Mouse (Mus musculus): ENCODE measurements around the gene Hist1h1d.
"Not testable (repeated sequence)": the region's sequence is repeated elsewhere in the genome, so short reads cannot be mapped to it uniquely, and the experiment has no call there.

The Hist1h1d gene

DNA sequence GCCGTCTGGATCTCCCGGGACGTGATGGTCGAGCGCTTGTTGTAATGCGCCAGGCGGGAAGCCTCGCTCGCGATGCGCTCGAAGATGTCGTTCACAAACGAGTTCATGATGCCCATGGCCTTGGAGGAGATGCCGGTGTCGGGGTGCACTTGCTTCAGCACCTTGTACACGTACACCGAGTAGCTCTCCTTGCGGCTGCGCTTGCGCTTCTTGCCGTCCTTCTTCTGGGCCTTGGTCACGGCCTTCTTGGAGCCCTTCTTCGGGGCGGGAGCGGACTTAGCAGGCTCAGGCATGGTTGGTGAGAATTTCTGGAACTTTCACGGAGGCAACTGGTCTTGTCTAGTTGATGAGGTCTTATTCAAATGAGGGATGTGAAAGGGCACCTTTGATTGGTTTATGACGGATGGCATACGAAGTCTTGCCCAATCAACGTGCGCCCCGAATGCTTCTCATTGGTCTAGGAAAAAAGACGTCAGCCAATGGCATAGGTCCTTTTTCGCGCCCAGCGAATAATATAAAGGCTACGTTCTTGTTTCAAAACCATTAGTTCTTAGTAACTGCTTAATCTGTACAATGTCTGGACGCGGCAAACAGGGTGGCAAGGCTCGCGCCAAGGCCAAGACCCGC lies 20.9 kb downstream of the Hist1h1d start, which contains the start of the genes Hist1h2bf and Hist1h2ad:
Hist1h2bf (minus strand) TSS at position 299 of the 627 bp plus-strand sequence.
Hist1h2ad (plus strand) TSS at position 484 of the 627 bp plus-strand sequence.
- DNase-seq = peak; percentile 83 to 90

DNA sequence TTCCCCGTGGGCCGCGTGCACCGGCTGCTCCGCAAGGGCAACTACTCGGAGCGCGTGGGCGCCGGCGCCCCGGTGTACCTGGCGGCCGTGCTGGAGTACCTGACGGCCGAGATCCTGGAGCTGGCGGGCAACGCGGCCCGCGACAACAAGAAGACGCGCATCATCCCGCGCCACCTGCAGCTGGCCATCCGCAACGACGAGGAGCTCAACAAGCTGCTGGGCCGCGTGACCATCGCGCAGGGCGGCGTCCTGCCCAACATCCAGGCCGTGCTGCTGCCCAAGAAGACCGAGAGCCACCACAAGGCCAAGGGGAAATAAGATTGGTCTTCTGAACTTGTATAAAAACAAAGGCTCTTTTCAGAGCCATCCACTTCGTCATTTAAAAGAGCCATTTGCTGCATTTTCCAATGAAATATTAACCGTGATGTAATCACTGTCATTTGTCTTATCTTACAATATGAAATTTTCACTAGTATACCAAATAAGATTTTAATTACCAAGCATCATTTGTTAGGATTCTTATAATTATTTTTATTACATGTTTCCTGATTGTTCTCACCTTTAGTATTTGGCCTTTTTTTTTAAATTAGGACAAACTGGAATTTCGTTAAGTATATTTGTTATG lies 21.6 kb downstream of the Hist1h1d start:
- DNase-seq = not testable (repeated sequence)

GRCm38 (mm10) chr13:23575271-23575851 lies 22.3 kb downstream of the Hist1h1d start, which contains the start of gene Hist1h3d:
Hist1h3d (plus strand) TSS chr13:23575763.
- DNase-seq = peak in 1 of 2 experiments; percentile 34

DNA sequence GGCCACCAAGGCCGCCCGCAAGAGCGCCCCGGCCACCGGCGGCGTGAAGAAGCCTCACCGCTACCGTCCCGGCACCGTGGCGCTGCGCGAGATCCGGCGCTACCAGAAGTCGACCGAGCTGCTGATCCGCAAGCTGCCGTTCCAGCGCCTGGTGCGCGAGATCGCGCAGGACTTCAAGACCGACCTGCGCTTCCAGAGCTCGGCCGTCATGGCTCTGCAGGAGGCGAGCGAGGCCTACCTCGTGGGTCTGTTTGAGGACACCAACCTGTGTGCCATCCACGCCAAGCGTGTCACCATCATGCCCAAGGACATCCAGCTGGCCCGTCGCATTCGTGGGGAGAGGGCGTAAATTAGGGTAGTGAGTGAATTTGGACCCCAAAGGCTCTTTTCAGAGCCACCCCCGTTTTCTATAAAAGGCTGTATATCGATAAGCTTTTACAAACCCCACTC lies 22.8 kb downstream of the Hist1h1d start:
- DNase-seq = peak in 1 of 2 experiments; percentile 42

DNA sequence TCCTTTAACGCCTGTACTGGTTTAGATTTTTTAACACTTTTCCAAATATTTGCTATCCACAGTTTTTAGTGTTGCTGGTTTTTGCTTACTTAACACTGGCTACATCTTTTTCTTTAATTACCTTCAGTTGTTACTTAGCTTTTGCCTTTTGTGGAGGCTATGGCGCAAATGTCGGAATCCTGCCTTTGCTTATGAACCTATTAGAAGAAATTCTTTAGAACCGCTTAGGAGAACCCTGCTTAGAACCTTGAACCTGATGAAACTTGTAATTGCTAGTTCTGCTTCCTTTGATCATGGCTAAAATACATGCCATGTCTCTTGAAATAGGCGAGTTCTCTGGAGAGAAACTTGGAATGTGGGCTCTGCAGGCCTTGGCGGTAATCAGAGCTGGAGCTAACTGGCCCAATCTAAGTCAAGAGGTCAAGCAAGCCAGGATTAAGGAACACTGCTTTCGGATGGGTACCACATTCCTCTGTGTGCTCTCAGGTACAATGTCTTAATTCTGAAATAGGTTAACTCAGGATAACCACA lies 23.4 kb downstream of the Hist1h1d start:
- no peak for DNase-seq

DNA sequence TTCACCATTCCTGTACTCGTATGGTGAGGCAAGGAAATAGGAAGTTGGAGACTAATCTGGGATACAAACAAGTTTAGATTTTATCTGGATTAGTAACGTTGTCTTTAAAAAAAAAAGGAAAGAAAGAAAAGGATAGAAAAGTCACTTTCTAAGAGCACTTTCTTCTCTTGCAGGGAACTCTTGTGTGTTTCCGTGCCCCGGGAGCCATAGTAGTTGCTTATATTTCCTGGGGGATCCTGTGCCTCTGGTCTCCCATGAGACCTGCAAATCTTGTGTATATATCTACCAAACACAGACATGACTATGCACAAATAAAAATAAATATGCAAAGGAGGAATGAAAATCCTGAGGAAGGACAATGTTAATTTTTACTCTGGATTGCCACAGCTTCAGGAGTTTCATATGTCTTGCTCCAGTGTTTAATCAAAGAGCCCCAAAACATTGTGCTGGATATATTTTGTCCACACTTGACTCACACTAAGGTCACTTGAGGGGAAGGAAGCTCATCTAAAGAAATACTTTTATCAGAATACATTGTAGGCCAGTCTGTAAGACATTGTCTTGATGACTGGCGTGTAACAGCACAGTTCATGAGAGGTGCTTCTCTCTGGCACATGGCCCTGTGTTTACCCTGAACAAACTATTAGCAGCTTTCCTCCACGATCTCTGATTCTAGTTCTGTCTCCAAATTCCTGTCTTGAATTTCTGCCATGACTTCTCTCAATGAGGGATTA lies 24.0 kb downstream of the Hist1h1d start:
- DNase-seq = no peak

GRCm38 (mm10) chr13:23577835-23578234 lies 24.8 kb downstream of the Hist1h1d start:
- DNase-seq = no peak

DNA sequence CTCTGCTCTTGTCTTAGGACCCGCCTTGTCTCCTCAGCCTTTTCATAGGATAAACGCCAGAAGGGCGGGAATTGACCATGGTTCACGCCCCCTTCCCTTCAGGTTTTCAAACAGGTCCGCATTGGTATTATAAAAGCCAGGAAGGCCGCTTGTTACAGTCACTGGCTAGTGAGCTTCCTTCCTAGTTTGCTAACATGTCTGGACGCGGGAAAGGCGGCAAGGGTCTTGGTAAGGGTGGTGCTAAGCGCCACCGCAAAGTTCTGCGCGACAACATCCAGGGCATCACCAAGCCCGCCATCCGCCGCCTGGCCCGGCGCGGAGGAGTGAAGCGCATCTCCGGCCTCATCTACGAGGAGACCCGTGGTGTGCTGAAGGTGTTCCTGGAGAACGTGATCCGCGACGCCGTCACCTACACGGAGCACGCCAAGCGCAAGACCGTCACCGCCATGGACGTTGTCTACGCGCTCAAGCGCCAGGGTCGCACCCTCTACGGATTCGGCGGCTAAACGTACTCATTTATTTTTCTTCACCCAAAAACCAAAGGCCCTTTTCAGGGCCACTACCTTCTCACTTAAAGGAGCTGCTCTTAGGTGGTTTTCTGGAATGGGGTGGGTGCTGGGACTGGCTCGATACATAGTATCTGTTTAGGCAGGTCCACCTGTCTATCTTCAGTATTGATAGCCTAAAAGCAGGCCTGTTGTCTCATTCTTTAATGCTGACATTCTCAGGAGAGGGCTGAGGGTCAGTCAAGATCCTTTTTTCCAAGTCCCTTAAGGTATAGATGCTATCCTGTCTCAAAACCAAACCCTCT lies 28.6 kb downstream of the Hist1h1d start, which contains the start of gene Hist1h4d:
Hist1h4d (plus strand) TSS at position 191 of the 811 bp plus-strand sequence.
- DNase-seq = peak; percentile 95

- DNase-seq = no peak
Observed at GRCm38 (mm10) chr13:23582219-23583056, 29.4 kb downstream of the Hist1h1d start.

DNA sequence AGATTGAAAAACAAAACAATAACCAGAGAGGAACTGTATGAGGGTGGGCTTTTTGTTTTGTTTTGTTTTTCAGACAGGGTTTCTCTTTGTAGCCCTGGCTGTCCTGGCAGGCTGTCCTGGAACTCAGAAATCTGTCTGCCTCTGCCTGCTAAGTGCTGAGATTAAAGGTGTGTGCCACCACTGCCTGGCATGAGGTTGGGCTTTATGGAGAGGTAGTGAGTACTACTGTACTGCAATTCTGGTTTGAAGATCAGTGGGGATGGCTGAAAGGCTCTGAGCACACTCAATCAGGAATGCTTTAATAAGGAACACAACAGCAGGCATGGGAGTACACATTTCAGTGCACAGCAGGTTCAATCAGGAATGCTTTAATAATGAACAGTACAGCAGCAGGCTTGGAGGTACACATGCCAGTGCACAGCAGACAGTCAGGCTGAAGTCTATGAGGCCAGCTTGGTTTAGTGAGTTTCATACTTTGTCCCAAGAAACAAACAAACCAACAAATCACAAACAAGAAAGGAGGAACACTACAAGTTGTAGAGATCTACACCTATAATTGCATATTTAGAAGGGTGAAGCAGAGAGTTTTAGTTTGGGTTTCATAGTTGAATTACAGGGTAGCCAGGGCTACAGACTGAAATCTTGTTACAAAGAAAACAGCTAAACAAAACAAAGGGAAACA lies 30.5 kb downstream of the Hist1h1d start:
- DNase-seq = no peak

- peak in 1 of 2 experiments; percentile 17 for DNase-seq
Observed at GRCm38 (mm10) chr13:23584331-23584730, 31.3 kb downstream of the Hist1h1d start.

- DNase-seq = peak; percentile 72 to 75
Observed at GRCm38 (mm10) chr13:23585029-23585441, 32.0 kb downstream of the Hist1h1d start.

DNA sequence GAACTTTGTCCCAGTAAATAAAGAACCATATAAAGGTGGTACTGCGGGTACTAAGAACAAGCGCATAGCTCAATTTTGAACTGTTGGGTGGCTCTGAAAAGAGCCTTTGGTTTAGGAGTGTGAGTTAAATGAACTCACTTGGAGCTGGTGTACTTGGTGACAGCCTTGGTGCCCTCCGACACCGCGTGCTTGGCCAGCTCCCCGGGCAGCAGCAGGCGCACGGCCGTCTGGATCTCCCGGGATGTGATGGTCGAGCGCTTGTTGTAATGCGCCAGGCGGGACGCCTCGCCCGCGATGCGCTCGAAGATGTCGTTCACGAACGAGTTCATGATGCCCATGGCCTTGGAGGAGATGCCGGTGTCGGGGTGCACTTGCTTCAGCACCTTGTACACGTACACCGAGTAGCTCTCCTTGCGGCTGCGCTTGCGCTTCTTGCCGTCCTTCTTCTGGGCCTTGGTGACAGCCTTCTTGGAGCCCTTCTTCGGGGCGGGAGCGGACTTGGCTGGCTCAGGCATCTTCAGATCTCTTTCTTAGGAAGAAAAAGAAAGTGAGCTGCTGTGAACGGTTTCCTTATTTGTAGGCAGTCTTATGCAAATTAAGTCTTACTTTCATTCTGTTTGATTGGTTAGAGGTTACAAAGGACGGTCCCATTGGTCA lies 32.5 kb downstream of the Hist1h1d start:
- DNase-seq = peak; percentile 75 to 84

GRCm38 (mm10) chr13:23586099-23586939 lies 33.3 kb downstream of the Hist1h1d start:
- peak in 1 of 2 experiments; percentile 13 for DNase-seq

DNA sequence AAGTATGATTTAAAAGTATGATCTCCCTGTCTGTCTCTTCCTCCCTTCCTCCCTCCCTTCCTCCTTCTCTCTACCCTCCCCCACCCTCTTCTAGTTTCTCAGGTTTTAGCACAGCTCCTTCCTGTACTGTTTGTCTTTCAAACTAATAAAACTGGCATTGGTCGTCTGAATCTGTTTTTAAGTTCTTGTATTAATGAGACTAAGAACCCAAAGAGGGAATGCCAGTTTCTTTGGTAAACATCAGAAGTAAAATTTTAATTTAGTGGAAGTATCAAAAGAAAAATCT lies 33.8 kb downstream of the Hist1h1d start:
- no peak for DNase-seq

DNA sequence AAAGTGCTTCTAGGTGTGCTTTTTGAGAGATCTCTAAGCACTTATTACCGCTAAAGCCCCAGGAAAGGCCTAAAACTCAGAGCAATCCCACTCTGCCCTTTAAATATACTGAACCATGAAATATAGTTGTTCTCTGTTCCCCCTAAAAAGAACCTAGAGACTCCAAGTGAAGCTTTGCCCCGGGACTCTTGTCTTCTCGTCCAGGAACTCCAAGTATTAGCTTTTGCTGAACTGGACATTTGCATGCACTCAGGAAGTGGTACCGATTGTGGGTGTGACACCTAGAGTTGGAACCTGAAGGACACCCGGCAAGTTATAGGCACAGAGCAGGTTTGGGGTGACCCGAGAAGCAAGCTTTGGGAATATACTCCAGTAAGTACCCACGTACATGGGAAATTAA lies 38.1 kb downstream of the Hist1h1d start:
- DNase-seq = no peak

- DNase-seq = not testable (repeated sequence)
Observed at GRCm38 (mm10) chr13:23591886-23592285, 38.8 kb downstream of the Hist1h1d start.

DNA sequence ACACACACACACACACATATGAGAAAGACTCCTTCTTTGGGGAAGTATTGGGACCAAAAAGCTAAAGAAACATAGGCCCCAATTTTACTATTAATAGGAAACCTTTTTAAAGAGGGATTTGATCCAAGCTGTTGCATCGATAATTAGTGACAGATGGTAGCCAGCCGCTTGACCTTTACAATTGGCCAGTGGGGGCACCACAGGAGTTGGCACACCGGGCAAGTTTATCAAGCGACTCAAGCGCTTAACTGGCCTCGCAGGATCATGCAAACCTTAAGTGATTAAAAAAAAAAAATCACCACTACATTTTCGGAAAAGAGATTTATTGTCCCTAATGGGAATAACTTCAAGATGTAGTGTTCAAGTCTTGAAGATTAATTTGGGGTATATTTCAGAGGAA lies 39.6 kb downstream of the Hist1h1d start:
- DNase-seq = no peak
